Comparison of ENCODE assay signal across 20 mouse cellular contexts in genomic region chr5:52410197-52410596, GRCm38 (mm10).
A peak's percentile ranks its signal among the peaks of the same experiment; 100 is the strongest.
DNase-seq lines count a peak whose midpoint lies in the region.
"Had no signal": no experiment of that assay in that cellular context is flagged by ENCODE, and none has a peak within 500 bp of the region (broad histone marks: within the 10 kb centered on the region; RNA-seq: fewer than 3 reads in every experiment).

No protein-coding gene starts in this region.

- DNase-seq in cerebellum, adult 18-20 months, result peak; percentile 16 to 21
- DNase-seq in cerebellum, postnatal 4 days (ENCODE audit: low spot score in 2 of 2), result no peak
- DNase-seq in lung, postnatal 10 days, result peak; percentile 7
- no peak for DNase-seq in lung, adult 18-20 months
- peak; percentile 45 for DNase-seq in brain, adult 2 months (ENCODE audit: low read depth, low spot score)
- peak; percentile 32 for DNase-seq in cerebellum, adult 9-11 months
- no peak for DNase-seq in spleen, adult 12 weeks (ENCODE audit: low spot score)
- no peak for DNase-seq in Muller cell, postnatal 12 days (ENCODE audit: inconsistent ontology term)
- DNase-seq: adrenal gland, postnatal 25 days; gastrocnemius, postnatal 25 days; heart, adult 18-20 months; heart, postnatal 4 days; kidney, adult 11 months; kidney, postnatal 14 days; layer of hippocampus, adult 9-11 months; midbrain, embryonic 14.5 days; right cerebral cortex, postnatal 14 days; spleen, adult 18-20 months; thymus, adult 18-20 months; thymus, postnatal 25 days had no signal

Comparison
In these comparisons a context has a peak if more than half of its experiments do, and no peak if none do; other contexts are left out.
1. DNase-seq: peak in cerebellum, adult 18-20 months (2 of 2), lung, postnatal 10 days (single experiment), brain, adult 2 months (single experiment) and cerebellum, adult 9-11 months (single experiment); none in cerebellum, postnatal 4 days (0 of 2), lung, adult 18-20 months (0 of 2), spleen, adult 12 weeks (single experiment) and Muller cell, postnatal 12 days (single experiment).